Mouse (Mus musculus): ENCODE data around the gene Il1a. TPM values are rescaled to one million over a fixed set of nuclear protein-coding genes. Genes with fewer than 3 reads are reported as not detected.

Il1a gene
- polyA plus RNA-seq, 1 experiment: not detected

- peaks cover 6% of the 10 kb centered on the region for H3K27me3 ChIP-seq (ENCODE audit: control insufficient read depth)
- H3K4me1 ChIP-seq (ENCODE audit: control insufficient read depth): no peaks in the 10 kb centered on the region
- TF ChIP-seq GATA1 (IDR thresholded peaks at IDR 0.05; ENCODE audit: low read length) (no peak), TAL1 (IDR thresholded peaks at IDR 0.05; ENCODE audit: low read length) (no peak)
These were observed 6.1 kb upstream of the Il1a start for GRCm38 (mm10) chr2:129315831-129316230.

DNA sequence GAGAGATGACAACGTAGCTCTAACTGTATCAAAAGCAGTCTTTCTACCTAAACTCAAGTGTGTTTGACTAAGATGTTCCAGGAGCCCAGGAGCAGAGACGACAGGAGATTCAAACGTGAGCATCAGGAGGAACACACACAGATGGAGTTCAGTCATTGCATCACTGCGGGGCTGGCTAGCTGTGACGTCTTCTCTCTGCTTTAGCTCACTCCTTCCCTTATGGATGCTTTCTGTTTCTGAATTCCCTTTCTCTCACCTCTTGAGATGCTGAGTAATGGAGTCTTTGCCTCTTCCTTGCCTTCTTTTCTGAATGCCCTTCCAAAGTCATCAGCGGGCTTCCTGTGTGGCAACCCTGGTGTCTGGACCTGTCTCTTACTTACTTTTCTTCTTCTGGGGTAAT lies 5.1 kb upstream of the Il1a start:
- TF ChIP-seq TAL1 (IDR thresholded peaks at IDR 0.05; ENCODE audit: low read length) (no peak), GATA1 (IDR thresholded peaks at IDR 0.05; ENCODE audit: low read length) (no peak)
- H3K36me3 ChIP-seq (ENCODE audit: control insufficient read depth): no peaks in the 10 kb centered on the region
- peaks cover 8% of the 10 kb centered on the region for H3K27me3 ChIP-seq (ENCODE audit: control insufficient read depth)
- H3K9me3 ChIP-seq (ENCODE audit: control insufficient read depth, low read length): no peaks in the 10 kb centered on the region
- no peak overlapping the region for H3K4me3 ChIP-seq (replicated peaks)
- H3K4me1 ChIP-seq (ENCODE audit: control insufficient read depth): no peaks in the 10 kb centered on the region

More at GRCm38 (mm10) chr2:129315831-129316230, 6.1 kb upstream of the Il1a start:
- Histone ChIP-seq H3K4me3 (replicated peaks) (no peak overlapping the region), H3K36me3 (ENCODE audit: control insufficient read depth) (no peaks in the 10 kb centered on the region), H3K9me3 (ENCODE audit: control insufficient read depth, low read length) (no peaks in the 10 kb centered on the region)

DNA sequence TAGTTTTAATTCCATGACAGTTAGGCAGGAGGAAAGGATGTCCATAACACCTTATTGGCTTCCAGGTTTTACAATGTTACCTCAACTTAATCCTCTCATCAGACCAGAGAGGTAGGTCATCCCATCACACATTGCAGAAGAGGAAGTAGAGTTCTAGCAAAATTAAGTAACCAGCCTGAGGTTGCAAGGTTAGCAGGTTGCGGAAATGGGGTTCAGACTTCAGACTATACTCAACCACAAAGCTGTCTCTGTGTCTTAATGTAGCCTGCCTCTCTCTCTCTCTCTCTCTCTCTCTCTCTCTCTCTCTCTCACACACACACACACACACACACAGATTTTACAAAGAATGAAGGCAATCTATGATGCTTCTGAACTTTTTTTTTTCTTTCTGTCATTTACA lies 4.2 kb upstream of the Il1a start:
- H3K9me3 ChIP-seq (ENCODE audit: control insufficient read depth, low read length): no peaks in the 10 kb centered on the region
- no peak overlapping the region for H3K4me3 ChIP-seq (replicated peaks)
- H3K27me3 ChIP-seq (ENCODE audit: control insufficient read depth): peaks cover 8% of the 10 kb centered on the region
- H3K36me3 ChIP-seq (ENCODE audit: control insufficient read depth): no peaks in the 10 kb centered on the region
- no peak for TF ChIP-seq GATA1 (IDR thresholded peaks at IDR 0.05; ENCODE audit: low read length)
- TF ChIP-seq TAL1 (IDR thresholded peaks at IDR 0.05; ENCODE audit: low read length): no peak
- H3K4me1 ChIP-seq (ENCODE audit: control insufficient read depth): no peaks in the 10 kb centered on the region

- no peak overlapping the region for H3K4me3 ChIP-seq (replicated peaks)
These were observed 3.8 kb downstream of the Il1a start for GRCm38 (mm10) chr2:129306020-129306419.

GRCm38 (mm10) chr2:129297589-129297982 lies 12.2 kb downstream of the Il1a start:
- peaks cover 32% of the 10 kb centered on the region for H3K27me3 ChIP-seq (ENCODE audit: control insufficient read depth)
- TF ChIP-seq TAL1 (IDR thresholded peaks at IDR 0.05; ENCODE audit: low read length) (no peak), GATA1 (IDR thresholded peaks at IDR 0.05; ENCODE audit: low read length) (no peak)
- H3K4me1 ChIP-seq (ENCODE audit: control insufficient read depth): peaks cover 31% of the 10 kb centered on the region
- H3K9me3 ChIP-seq (ENCODE audit: control insufficient read depth, low read length): no peaks in the 10 kb centered on the region
- H3K4me3 ChIP-seq (replicated peaks): peak overlapping the region; percentile 100
- peaks cover 25% of the 10 kb centered on the region for H3K36me3 ChIP-seq (ENCODE audit: control insufficient read depth)

More at GRCm38 (mm10) chr2:129306020-129306419, 3.8 kb downstream of the Il1a start:
- H3K9me3 ChIP-seq (ENCODE audit: control insufficient read depth, low read length): no peaks in the 10 kb centered on the region
- TF ChIP-seq GATA1 (IDR thresholded peaks at IDR 0.05; ENCODE audit: low read length) (no peak), TAL1 (IDR thresholded peaks at IDR 0.05; ENCODE audit: low read length) (no peak)
- H3K36me3 ChIP-seq (ENCODE audit: control insufficient read depth): no peaks in the 10 kb centered on the region
- H3K27me3 ChIP-seq (ENCODE audit: control insufficient read depth): peaks cover 27% of the 10 kb centered on the region
- H3K4me1 ChIP-seq (ENCODE audit: control insufficient read depth): no peaks in the 10 kb centered on the region

DNA sequence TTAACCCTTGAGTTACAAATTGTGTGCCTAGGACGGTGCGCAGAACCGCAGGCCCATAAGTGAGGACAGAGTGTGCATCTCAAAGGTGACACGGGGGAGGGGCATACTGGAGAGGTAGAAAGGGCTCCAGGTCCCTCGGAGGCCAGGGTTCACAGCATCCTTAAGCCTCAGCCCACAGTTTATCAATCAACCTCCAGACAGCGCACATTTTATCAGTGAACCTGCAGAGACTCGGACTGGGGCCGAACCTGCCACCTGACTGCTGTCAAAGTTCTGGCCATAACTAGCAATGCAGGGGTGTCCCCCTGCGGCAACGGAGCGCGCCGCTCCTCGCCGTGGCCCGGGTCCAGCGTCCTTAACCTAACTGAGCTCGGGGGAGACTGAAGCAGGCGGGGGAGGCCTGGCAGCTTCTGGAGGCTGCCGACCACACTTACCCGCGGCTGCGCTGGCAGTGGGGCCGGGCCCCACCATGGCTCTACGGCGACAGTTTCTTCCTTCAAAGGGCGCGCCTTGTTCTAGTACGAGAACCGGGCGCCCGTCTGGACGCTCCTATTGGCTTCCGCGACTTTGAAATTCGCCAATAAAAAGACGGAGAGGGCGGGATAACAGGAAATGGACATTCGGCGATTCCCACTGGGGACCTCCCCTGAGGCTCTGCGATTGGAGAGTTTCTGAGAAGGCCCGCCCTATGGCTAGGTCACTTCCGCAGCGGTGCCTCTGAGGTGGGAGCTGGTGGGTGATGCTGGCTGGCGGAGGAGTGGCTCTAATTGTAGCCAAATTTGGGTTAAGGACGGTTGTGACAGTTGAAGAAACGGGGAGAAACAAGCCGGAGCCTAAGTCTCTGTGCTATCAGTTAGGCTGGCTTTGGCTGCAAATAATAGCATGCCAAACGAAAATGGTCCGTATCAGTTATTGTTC lies 12.8 kb downstream of the Il1a start, which contains the start of gene Ckap2l:
Ckap2l (minus strand) TSS at position 542 of the 918 bp plus-strand sequence.
- Histone ChIP-seq H3K9me3 (ENCODE audit: control insufficient read depth, low read length) (no peaks in the 10 kb centered on the region), H3K27me3 (ENCODE audit: control insufficient read depth) (peaks cover 26% of the 10 kb centered on the region), H3K4me3 (replicated peaks) (peak within 1 kb of the TSS; percentile 100), H3K4me1 (ENCODE audit: control insufficient read depth) (peaks cover 31% of the 10 kb centered on the region), H3K36me3 (ENCODE audit: control insufficient read depth) (peaks cover 25% of the 10 kb centered on the region)
- 0 out of 2 replicates have a peak, but pooled peaks have one; percentile 20 for TF ChIP-seq GATA1 (IDR thresholded peaks at IDR 0.05; ENCODE audit: low read length)
- peak; percentile 79 for TF ChIP-seq TAL1 (IDR thresholded peaks at IDR 0.05; ENCODE audit: low read length)

GRCm38 (mm10) chr2:129296086-129296485 lies 13.7 kb downstream of the Il1a start:
- no peak for TF ChIP-seq TAL1 (IDR thresholded peaks at IDR 0.05; ENCODE audit: low read length)
- TF ChIP-seq GATA1 (IDR thresholded peaks at IDR 0.05; ENCODE audit: low read length): no peak
- peak overlapping the region; percentile 100 for H3K4me3 ChIP-seq (replicated peaks)
- H3K4me1 ChIP-seq (ENCODE audit: control insufficient read depth): peaks cover 33% of the 10 kb centered on the region
- peaks cover 28% of the 10 kb centered on the region for H3K36me3 ChIP-seq (ENCODE audit: control insufficient read depth)
- peaks cover 17% of the 10 kb centered on the region for H3K27me3 ChIP-seq (ENCODE audit: control insufficient read depth)
- H3K9me3 ChIP-seq (ENCODE audit: control insufficient read depth, low read length): no peaks in the 10 kb centered on the region

DNA sequence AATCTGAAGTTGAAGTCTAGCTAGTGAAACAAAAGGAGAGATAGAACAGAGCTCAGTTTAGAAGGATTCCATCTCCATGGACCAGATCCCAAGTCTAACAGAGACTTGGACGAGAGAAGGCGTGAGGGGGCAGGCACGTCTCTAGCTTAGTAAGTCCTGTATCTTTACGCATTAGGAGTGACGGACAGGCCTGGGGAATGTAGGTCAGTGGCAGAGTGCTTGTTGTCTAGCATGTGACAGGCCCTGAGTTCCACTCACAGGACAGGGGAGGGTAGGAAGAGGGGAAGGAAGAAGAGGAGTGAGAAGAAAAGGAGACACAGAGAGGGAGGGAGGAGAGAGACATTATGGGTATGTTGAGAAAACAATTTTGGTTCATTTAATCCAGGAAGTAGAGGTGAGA lies 14.7 kb downstream of the Il1a start:
- Histone ChIP-seq H3K27me3 (ENCODE audit: control insufficient read depth) (peaks cover 7% of the 10 kb centered on the region), H3K4me3 (replicated peaks) (peak overlapping the region; percentile 100), H3K9me3 (ENCODE audit: control insufficient read depth, low read length) (no peaks in the 10 kb centered on the region), H3K36me3 (ENCODE audit: control insufficient read depth) (peaks cover 38% of the 10 kb centered on the region), H3K4me1 (ENCODE audit: control insufficient read depth) (peaks cover 34% of the 10 kb centered on the region)
- TF ChIP-seq TAL1 (IDR thresholded peaks at IDR 0.05; ENCODE audit: low read length) (no peak), GATA1 (IDR thresholded peaks at IDR 0.05; ENCODE audit: low read length) (no peak)

GRCm38 (mm10) chr2:129273823-129274222 lies 35.9 kb downstream of the Il1a start:
- H3K4me1 ChIP-seq (ENCODE audit: control insufficient read depth): no peaks in the 10 kb centered on the region
- H3K36me3 ChIP-seq (ENCODE audit: control insufficient read depth): peaks cover 98% of the 10 kb centered on the region
- H3K27me3 ChIP-seq (ENCODE audit: control insufficient read depth): no peaks in the 10 kb centered on the region
- no peaks in the 10 kb centered on the region for H3K9me3 ChIP-seq (ENCODE audit: control insufficient read depth, low read length)
- H3K4me3 ChIP-seq (replicated peaks): no peak overlapping the region
- TF ChIP-seq TAL1 (IDR thresholded peaks at IDR 0.05; ENCODE audit: low read length): no peak
- no peak for TF ChIP-seq GATA1 (IDR thresholded peaks at IDR 0.05; ENCODE audit: low read length)

All from erythroblast, embryonic 14.5 days (primary cell).